Mouse (Mus musculus) spleen, postnatal 14 days (tissue): ENCODE results near the gene Mamdc2.
"Not testable (repeated sequence)": the region's sequence is repeated elsewhere in the genome, so short reads cannot be mapped to it uniquely, and the experiment has no call there.

Experiments used
- DNase-seq, 2 experiments: peaks; one replicate each; pipeline ENCODE4 v3.0.0; 2021 to 2022; ENCODE audit warnings: low spot score in 2 of 2

Mamdc2 gene

DNA sequence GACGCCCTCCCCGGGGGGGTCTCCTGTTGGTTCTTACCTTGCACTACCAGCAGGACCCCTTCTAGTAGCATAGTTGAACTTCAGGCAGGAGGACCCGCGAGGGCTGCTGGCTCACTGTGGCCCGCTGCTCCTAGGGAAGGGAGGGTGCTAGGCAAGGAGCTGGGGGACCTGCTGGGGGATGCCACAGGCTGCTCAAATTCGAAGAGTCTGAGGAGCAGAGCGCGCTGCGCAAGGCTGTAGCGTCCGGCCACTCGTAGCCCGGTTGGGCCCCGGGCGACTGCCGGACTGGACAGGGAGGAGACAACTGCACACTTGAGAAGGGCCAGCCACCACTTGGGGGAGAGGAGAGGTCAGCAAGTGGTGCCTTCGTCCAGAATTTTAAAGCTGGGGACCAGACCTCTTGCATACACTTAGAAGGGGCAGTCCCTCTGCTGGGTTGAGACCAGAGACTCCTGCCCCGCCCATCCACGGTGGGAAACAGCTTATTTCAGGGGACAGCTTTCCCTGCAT lies at the start of gene Mamdc2:
Mamdc2 (minus strand) TSS at position 455 of the 510 bp plus-strand sequence.
- DNase-seq: no peak

GRCm38 (mm10) chr19:23498011-23498410 lies 49.8 kb upstream of the Mamdc2 start:
- DNase-seq: no peak

GRCm38 (mm10) chr19:23497171-23497917 lies 49.1 kb upstream of the Mamdc2 start:
- DNase-seq: no peak

- DNase-seq: no peak
Measured at GRCm38 (mm10) chr19:23496536-23496935, 48.3 kb upstream of the Mamdc2 start.

GRCm38 (mm10) chr19:23492663-23493062 lies 44.4 kb upstream of the Mamdc2 start:
- DNase-seq: no peak

DNA sequence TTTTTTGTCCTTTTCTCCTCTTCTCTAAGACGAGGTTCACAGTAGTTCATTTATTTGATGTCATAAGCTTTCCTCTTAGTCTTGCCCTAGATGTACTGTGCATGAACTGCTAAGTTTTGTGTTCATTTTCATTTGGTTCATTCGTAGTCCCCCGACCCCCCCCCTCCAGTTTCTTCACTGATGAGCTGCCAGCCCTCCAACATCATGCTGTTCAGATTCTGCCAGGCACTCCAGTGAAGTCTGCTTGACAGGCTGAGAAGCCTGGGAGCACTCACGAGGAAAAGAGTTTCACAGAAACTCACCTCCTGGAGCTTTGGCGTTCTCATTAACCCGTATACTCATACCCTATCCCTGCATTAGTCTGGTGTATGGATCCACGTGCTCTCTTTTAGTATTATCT lies 42.5 kb upstream of the Mamdc2 start:
- not testable (repeated sequence) for DNase-seq

- no peak for DNase-seq
Measured at GRCm38 (mm10) chr19:23489780-23490179, 41.5 kb upstream of the Mamdc2 start.

DNA sequence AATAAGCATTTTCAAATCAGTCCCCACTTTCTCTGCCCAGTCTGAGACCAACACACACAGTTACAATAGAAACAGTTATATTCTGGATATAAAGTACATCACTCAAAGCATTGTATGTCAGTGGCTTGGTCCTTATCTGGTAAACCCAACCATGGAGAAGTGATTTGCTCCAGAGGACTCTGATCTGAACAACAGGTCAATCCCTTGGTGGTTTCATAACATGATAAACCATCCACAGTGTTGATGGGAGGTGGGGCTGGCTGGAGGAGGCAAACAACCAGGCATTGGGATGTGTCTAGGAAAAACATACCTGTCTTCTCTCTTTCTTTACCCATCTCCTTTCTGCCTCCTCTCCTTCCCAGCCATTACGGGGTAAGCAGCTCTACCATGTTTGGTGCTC lies 39.2 kb upstream of the Mamdc2 start:
- DNase-seq: no peak

DNA sequence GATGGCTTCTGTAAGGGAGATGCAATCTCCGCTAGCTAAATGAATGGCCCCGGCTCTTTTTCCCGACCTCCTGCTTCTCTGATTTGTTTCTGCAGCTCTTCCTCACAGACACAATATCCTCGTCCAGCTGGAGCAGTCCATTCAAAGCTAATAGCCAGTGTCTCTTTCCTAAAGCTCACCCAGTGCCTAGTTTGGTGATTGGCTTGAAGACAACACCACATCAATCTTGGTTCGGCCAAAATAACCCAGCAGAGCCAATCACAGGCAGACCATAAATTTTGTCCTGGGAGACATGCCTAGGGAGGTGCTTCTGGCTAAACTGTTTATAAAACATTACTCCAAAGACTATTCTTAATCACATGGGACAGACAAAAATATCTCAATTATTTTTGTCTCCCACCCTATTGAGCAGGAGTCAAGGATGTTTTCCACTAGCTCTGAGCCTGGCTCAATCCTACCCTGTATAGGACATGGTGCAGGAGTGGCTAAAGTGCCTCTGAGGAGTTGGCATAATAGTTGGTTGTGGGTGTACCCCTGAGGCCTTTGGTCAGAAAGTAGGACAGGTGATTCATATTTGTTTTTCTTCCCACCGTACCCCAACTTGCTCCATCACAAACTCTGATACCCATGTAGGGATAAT lies 38.5 kb upstream of the Mamdc2 start:
- DNase-seq: no peak

DNA sequence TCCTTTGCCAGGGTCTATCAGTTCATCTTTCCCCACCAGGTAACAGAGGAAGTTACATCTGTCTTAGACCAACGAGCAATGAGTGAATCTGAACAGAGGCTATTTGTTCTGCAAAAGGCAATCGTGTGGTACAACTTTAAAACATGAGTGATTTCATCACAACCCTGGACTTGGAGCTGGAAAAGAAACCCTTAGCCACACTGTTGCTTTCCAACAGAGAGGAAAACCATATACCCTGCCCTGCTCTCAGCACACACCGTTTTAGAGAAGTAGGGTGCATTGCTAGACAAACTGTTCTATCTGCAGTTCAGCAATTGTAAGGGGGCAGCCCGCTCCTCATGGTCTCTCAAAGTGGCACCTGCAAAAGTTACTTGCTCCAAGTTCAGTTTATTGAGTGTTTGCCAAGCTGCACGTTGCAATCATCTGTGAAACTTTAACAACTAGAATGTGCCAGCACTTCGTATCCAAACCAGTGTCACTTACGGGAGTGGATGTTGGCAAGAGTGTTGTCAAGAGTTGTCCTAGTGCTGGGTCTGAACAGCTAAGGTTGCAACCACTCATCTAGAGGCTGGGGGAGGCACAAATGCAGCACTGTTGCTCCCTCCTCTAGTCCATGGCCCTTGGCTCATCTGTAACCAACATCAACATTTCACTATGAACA lies 37.8 kb upstream of the Mamdc2 start:
- no peak for DNase-seq

- not testable (repeated sequence) for DNase-seq
Measured at GRCm38 (mm10) chr19:23482571-23482970, 34.3 kb upstream of the Mamdc2 start.

GRCm38 (mm10) chr19:23479597-23479967 lies 31.3 kb upstream of the Mamdc2 start:
- no peak for DNase-seq

GRCm38 (mm10) chr19:23478895-23479596 lies 30.8 kb upstream of the Mamdc2 start:
- DNase-seq: no peak

DNA sequence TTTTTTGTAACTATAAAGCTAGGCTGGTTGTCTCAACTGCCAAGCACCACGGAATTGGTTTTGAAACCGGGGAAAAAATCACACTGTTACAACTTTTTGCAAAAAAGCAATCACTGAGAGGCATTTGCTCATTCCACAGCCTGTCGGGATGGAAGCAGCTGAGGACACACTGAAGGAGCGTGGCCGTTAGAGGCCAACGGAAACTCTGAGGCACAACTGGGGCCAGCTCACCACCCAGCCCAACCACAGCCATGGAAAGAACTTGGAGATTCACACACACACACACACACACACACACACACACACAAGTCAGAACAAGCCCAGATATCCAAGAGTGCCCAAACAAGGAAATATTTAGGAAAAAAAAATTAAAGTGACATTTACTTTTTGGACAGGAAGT lies 29.6 kb upstream of the Mamdc2 start:
- DNase-seq: no peak

DNA sequence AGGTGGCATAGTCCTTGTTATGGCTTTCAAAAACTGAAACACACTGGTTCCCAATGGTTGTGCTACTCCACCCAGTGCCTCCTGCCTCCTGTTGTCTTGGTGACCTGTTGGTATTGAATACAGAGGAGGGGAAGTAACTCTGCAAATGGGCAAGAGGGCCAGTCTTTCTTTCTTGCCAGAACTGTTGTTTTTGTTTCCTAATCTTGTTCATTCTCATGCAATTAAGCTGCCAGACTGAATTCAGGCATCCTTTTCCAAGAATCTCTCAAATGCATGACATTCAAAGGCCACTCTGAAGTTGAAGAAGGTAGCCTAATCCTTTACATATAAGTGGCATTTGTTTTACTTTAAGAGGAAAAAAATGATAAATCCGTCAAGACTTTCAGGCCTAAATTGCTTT lies 19.6 kb upstream of the Mamdc2 start:
- no peak for DNase-seq

- DNase-seq: no peak
Measured at GRCm38 (mm10) chr19:23467011-23467410, 18.8 kb upstream of the Mamdc2 start.

DNA sequence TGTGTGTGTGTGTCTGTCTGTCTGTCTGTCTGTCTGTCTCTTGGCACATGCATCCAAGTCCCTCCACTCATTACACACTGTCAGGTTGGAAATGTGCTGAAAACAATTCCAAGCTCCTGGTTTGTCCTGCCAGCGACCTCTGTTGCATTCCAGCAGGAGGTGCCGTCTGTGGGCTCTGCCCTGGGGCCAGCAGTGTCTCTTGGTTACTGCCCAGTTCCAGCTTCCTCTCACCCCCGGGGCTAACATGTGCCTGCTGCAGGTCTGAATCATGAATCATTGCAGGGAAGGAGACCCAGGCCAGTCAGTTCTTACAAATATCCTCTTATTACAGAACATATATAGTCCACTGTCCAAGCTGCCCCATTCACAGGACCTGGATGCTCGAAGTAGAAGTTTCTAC lies 9.2 kb upstream of the Mamdc2 start:
- no peak for DNase-seq

GRCm38 (mm10) chr19:23451361-23451760 lies 3.1 kb upstream of the Mamdc2 start:
- DNase-seq: no peak

DNA sequence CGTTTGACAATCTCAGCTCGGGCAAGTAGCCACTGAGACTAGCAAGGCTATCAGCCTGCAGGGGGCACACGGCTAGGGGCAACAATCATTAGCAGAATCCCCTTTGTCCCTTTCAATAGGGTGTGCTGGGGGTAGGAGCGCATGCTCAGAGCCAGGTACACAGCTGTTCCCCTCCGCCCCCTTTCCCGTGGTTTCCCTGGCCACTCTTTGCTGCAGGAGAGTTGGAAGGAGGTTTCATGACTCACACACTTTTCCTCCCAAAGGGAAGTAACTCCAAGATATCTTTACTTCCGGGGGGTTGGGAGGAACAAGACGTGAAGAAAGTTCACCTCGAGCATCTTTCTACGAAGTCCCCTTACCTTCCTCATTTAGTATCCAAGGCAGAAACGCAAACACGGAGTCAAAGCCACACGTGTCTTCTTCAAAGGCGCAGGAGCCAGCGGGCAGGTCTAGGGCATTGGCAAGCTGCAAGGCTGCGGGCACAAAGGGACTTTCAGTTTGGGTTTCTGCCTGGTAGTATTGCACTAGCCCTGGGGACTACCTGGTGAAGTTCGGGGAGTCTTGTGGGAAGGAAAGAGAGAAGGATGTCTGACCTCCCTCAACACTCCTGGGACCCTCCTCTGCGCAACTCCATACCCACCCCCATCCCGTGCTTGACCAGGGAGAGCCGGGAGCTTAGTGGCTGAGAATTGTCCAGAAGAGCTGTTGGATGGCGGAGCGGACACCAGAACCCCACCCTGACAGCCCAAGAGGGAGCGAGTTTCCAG lies 838 bp downstream of the Mamdc2 start:
- no peak for DNase-seq

DNA sequence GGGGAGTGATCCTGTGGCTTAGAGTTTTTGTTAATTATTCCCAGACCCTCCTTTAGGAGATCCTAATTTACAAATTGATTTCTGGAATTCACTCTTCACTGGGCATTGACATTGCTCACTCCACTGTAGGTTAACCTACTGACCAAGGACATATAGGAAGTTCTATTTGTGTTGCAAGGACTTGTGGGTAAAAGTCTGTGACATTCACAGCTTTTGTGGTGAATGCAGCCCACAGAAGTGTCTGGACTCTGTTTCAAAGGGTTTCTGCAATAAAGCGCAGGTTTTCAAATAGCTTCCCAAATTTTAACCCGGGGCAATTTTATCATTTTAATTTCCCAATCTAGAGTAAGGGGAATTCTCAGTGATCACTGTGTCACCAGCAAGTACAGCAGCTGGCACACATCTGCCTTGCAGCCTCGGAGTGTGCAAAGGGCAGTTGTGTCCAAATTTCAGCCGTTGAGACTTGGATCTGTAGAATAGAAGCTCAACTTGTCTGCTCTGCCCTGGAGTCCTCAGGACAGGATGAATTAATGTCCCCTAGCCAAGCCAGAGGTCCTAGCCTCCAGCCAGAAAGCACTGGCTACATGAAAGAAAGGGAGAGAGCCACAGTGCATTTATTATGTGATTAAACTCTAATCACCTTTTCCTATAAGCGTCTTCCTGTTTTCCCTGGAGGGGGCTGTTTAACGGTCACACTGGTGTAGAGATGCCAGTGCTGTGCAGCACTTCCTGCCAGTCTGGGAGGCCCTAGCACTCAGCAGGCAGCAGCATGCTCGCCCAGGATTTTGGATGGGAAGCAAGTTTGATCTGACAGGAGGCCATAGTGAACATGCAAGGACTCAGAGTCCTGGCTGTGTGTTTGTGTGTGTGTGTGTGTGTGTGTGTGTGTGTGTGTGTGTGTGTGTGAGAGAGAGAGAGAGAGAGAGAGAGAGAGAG lies 3.1 kb downstream of the Mamdc2 start:
- no peak for DNase-seq
